Mouse (Mus musculus) neural tube, embryonic 11.5 days (tissue): ENCODE results near the gene Egln3. TPM values are rescaled to one million over a fixed set of nuclear protein-coding genes. Genes with fewer than 3 reads are reported as not detected.
A peak's percentile ranks its signal among the peaks of the same experiment; 100 is the strongest.

ENCODE experiments used
- ATAC-seq: fragments of 200-750 bp; cut with Nextera tagmentation; 2 replicates; pipeline ENCODE4 v1.8.0; 2017; ENCODE audit warnings: moderate number of reproducible peaks, mild to moderate bottlenecking, moderate TSS enrichment, moderate library complexity; ENCODE audit not compliant: insufficient read depth, low FRiP score, low TSS enrichment
- DNase-seq: peaks from one replicate; pipeline ENCODE4 v3.0.0-alpha.2; 2015; ENCODE audit warnings: low spot score
- H3K27ac ChIP-seq: fragments of 300-500 bp; sonication (generic); 2 replicates; pipeline ENCODE4 v1.5.1; 2014; ENCODE audit warnings: low read depth, mild to moderate bottlenecking, low read length
- H3K27me3 ChIP-seq: fragments of 300-500 bp; sonication (generic); 2 replicates; pipeline ENCODE4 v1.6.1; 2014; ENCODE audit warnings: mild to moderate bottlenecking, low read length, mixed read lengths; ENCODE audit not compliant: control insufficient read depth, insufficient read depth
- H3K36me3 ChIP-seq: fragments of 300-500 bp; sonication (generic); 2 replicates; pipeline ENCODE4 v1.6.1; 2014; ENCODE audit warnings: mild to moderate bottlenecking, low read length, moderate library complexity, mixed read lengths; ENCODE audit not compliant: control insufficient read depth, insufficient read depth
- H3K4me1 ChIP-seq: fragments of 300-500 bp; sonication (generic); 2 replicates; pipeline ENCODE4 v1.6.1; 2014; ENCODE audit warnings: low read length, mixed read lengths; ENCODE audit not compliant: control insufficient read depth, insufficient read depth
- H3K4me2 ChIP-seq: fragments of 300-500 bp; sonication (generic); 2 replicates; pipeline ENCODE4 v1.6.1; 2014; ENCODE audit warnings: low read depth, mild to moderate bottlenecking, moderate library complexity
- H3K4me3 ChIP-seq: fragments of 300-500 bp; sonication (generic); 2 replicates; pipeline ENCODE4 v1.5.1; 2014; ENCODE audit warnings: low read depth, low read length
- H3K9ac ChIP-seq: fragments of 300-500 bp; sonication (generic); 2 replicates; pipeline ENCODE4 v1.6.1; 2014; ENCODE audit warnings: mild to moderate bottlenecking, low read length
- H3K9me3 ChIP-seq: fragments of 300-500 bp; sonication (generic); 2 replicates; pipeline ENCODE4 v1.6.1; 2016; ENCODE audit warnings: low read length; ENCODE audit not compliant: control insufficient read depth
- WGBS: fragments of 180-500 bp; shearing (Covaris S2); extraction: QIAGEN DNeasy Blood & Tissue Kit; methylation state at CpG from one replicate; pipeline ENCODE4 v1.1.7; 2014; 5-methylcytosine and 5-hydroxymethylcytosine counted together
- polyA plus RNA-seq: library from polyadenylated mRNA; unstranded; fragments of >200 nt; fragmentation: Nextera tagmentation; extraction: Ambion mirVana; gene quantifications from 2 replicates; pipeline ENCODE4 v1.2.1, GENCODE M21; 2014

The Egln3 gene
- polyA plus RNA-seq, 1 experiment from 2014 or later = 5.1 TPM

DNA sequence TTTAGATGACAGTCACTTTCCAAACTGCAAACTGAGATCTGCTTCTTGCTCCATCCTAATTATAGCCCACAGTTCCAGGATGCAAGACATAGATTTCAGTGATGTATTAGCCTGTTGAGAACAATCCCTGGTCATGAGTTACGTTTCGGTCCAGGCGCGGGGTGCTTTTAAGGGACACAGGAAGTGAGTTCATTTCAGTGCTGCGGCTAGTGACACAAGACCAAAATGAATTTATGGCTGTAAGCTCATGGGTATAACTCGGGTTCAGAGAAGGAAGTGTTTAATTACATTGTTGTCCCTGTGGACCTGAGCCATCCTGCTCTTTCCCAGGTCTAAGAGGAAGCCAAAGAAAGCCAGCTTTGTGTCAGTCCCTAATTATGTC, 5.5 kb upstream of the Egln3 start:
- Histone ChIP-seq H3K27ac (no peak overlapping the region), H3K9ac (no peak overlapping the region), H3K4me3 (no peak overlapping the region), H3K9me3 (no peaks in the 10 kb centered on the region), H3K4me2 (no peak overlapping the region), H3K36me3 (no peaks in the 10 kb centered on the region), H3K4me1 (no peaks in the 10 kb centered on the region), H3K27me3 (no peaks in the 10 kb centered on the region)
- no peak for DNase-seq
- 51% methylated on average over 6 of the region's 6 CpGs for WGBS
- ATAC-seq = no peak

DNA sequence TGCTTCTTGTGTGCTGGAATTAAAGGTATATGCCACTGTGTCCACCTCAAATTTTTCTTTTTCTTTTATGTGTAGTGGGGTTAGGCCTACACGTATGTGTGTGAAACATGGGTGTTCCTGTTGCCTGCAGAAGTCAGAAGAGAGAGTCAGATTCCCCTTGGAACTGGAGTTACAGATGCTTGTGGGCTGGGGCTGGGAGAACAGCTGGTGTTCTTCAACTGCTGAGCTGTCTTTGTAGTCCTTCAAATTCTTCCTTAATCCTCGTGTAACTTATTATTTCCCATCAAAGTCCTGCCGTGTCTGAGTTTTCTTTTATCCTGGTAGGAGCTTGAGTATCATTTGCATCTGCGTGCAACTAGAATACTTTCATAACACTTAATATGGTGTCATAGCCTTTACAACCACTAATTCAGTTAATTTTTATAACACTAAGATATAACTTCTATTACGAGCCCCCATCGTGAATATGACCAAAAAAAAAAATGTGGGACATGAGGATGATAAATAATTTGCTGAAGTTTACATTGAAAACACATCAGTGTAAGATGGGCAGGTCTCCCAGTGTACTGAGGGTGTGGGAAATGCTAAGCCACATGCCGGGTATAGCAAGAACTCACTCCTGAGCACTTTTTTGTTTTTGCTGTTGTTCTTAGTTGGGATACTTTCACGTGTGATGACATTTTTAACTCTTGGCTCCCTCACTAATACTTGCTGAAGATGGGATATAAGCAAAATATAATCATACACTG, 4.9 kb upstream of the Egln3 start:
- H3K4me3 ChIP-seq = no peak overlapping the region
- H3K36me3 ChIP-seq = no peaks in the 10 kb centered on the region
- no peaks in the 10 kb centered on the region for H3K27me3 ChIP-seq
- H3K9me3 ChIP-seq = no peaks in the 10 kb centered on the region
- ATAC-seq = no peak
- DNase-seq = no peak
- no peak overlapping the region for H3K9ac ChIP-seq
- no peak overlapping the region for H3K27ac ChIP-seq
- H3K4me1 ChIP-seq = no peaks in the 10 kb centered on the region; the same call in 1 of the 2 replicates
- 72% methylated on average over 8 of the region's 8 CpGs for WGBS
- H3K4me2 ChIP-seq = no peak overlapping the region

DNA sequence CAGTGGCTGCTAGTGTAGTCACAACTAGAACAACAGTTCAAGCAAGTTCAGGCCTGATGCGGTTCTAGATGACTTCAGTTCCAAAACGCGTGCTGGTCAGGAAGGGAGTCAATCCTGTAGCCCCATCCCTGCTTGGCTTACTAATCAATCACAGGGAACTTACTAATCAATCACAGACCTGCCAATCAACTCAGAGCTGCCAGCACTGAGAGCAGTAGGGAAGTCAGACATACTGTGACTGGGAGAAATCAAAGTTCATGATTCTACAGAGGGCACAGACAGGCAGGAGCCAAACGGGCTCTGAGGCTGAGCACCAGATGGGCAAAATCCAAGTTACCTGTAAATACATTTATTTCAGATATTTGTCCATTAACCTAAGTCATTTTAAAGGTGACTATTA, 2.1 kb upstream of the Egln3 start:
- H3K27me3 ChIP-seq = peaks cover 2% of the 10 kb centered on the region; the same call in 1 of the 2 replicates
- no peak overlapping the region for H3K4me3 ChIP-seq
- no peak overlapping the region for H3K9ac ChIP-seq
- no peak for DNase-seq
- ATAC-seq = no peak
- no peak overlapping the region for H3K27ac ChIP-seq
- peaks cover 3% of the 10 kb centered on the region; the same call in 1 of the 2 replicates for H3K4me1 ChIP-seq
- H3K9me3 ChIP-seq = no peaks in the 10 kb centered on the region
- no peaks in the 10 kb centered on the region for H3K36me3 ChIP-seq
- H3K4me2 ChIP-seq = no peak overlapping the region
- 88% methylated on average over 4 of the region's 4 CpGs for WGBS

DNA sequence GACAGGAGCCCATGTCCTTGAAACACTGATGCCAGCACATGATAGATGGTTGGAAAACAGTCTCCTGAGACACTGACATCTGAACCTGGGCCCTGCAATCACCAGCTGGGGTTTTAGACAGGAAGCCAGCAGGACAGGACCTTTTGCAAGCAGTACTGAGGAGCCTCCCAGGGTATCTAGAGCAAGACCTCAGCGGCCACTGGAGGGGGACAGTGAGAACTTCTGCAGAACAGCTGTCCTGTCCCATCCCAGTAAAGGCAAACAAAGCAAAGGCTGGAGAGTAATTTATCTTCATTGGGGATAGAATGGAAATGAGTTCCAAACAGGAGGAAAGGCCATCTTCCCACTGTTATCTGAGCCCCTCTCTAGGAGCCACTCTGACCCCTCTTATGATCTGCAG, 1.5 kb upstream of the Egln3 start:
- Histone ChIP-seq H3K4me1 (peaks cover 3% of the 10 kb centered on the region; the same call in 1 of the 2 replicates), H3K27ac (no peak overlapping the region), H3K36me3 (no peaks in the 10 kb centered on the region), H3K9me3 (no peaks in the 10 kb centered on the region), H3K4me3 (no peak overlapping the region), H3K4me2 (no peak overlapping the region), H3K9ac (no peak overlapping the region), H3K27me3 (peaks cover 2% of the 10 kb centered on the region; the same call in 1 of the 2 replicates)
- WGBS = 4% methylated on average over 1 of the region's 1 CpGs
- 0 out of 2 replicates have a peak, but pooled peaks have one; percentile 28 for ATAC-seq
- peak; percentile 74 for DNase-seq

DNA sequence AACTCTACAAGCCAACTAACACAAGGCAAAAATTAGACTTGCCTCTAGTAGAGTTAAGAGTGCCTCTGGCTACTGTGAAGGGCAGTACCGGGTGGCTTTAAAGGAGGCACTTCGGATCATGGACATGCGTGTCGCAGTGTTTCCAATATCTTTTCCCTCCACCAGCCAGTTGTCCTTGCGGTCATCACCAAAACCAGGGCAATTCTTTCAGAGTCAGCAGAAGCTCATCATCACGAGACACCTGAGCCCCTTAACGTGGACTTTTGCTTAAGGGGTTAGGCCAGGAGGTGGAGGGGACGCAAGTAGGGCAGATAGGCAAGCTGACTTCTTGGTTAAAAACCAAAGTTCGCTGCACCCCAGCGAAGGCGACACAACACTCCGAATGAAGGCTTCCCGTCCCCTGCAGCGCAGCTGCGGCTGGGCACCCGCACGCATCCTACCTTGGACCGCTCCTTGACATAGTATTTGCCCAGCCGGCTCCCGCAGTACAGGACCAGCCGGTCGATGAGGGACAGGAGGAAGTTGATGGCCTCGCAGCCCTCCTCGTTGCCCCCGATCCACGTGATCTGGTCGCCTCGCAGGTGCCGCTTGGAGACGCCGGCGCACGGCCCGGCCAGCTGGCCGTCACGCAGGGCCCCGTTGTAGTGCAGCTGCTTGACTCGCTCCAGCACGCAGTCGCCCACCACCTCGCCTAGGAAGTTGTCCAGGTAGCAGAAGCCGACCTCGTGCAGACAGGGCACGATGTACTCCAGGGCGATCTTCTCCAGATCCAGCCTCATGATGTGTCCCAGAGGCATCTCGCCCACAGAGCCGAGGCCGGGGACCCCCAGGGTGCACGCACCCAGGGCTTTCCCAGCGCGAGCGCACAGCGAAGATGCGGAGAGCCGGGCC, 650 bp downstream of the Egln3 start:
- H3K4me3 ChIP-seq = peak overlapping the region; percentile 55
- H3K4me1 ChIP-seq = peaks cover 8% of the 10 kb centered on the region; the same call in 1 of the 2 replicates
- 3% methylated on average over 55 of the region's 55 CpGs for WGBS
- DNase-seq (peak; percentile 69), ATAC-seq (peak; percentile 63)
- H3K27me3 ChIP-seq = peaks cover 2% of the 10 kb centered on the region; the same call in 1 of the 2 replicates
- peak overlapping the region; percentile 99 for H3K4me2 ChIP-seq
- peak overlapping the region; percentile 60 for H3K9ac ChIP-seq
- no peaks in the 10 kb centered on the region for H3K36me3 ChIP-seq
- H3K27ac ChIP-seq = 0 out of 2 replicates have a peak overlapping the region, but pooled peaks have one; percentile 27
- H3K9me3 ChIP-seq = no peaks in the 10 kb centered on the region

DNA sequence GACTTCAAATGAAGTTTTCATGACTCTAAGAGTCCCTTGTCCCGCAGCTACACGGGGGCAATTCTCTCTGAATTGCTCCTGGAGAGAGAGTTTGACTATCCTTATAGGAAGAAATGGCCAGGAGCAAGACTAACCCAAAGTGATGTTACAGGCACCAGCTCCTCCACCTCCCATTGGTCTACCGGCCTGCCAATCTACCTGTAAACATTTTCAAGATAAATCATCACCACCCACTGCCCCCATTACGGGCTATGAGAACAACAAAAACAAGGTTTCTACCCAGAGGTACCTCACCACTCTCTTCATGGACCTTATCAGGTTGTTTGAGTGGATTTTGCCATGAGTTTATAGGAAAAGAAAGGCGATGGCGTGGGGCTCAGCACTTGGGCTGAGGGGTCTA, 1.4 kb downstream of the Egln3 start:
- Histone ChIP-seq H3K36me3 (no peaks in the 10 kb centered on the region), H3K4me2 (peak overlapping the region; percentile 99), H3K4me1 (peaks cover 8% of the 10 kb centered on the region; the same call in 1 of the 2 replicates), H3K27ac (no peak overlapping the region), H3K27me3 (peaks cover 2% of the 10 kb centered on the region; the same call in 1 of the 2 replicates), H3K9ac (no peak overlapping the region), H3K4me3 (peak overlapping the region; percentile 55), H3K9me3 (no peaks in the 10 kb centered on the region)
- whole genome bisulfite sequencing = 28% methylated on average over 6 of the region's 6 CpGs
- DNase-seq = no peak
- no peak for ATAC-seq

DNA sequence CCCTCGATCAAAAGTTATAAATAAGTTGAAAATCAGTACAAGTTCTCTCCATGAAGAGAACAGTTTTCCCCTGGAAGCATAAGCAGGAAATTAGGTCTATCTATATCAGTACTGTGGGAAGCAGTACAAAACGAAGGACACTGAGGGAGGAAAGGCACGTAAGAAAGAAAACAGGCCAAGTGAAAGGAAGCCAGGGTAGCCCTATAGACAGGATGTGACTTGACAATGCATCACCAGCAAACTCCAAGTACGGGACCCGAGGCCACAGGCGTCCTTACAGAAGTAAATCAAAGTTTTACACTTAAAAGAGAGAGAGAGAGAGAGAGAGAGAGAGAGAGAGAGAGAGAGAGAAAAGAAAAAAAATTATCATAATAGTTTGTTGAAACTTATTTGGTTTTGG, 2.8 kb downstream of the Egln3 start:
- Histone ChIP-seq H3K36me3 (no peaks in the 10 kb centered on the region), H3K4me1 (peaks cover 8% of the 10 kb centered on the region; the same call in 1 of the 2 replicates), H3K27ac (no peak overlapping the region), H3K27me3 (peaks cover 2% of the 10 kb centered on the region; the same call in 1 of the 2 replicates), H3K9me3 (no peaks in the 10 kb centered on the region), H3K4me3 (no peak overlapping the region), H3K9ac (no peak overlapping the region), H3K4me2 (no peak overlapping the region)
- 35% methylated on average over 6 of the region's 6 CpGs for WGBS
- ATAC-seq (no peak), DNase-seq (no peak)

DNA sequence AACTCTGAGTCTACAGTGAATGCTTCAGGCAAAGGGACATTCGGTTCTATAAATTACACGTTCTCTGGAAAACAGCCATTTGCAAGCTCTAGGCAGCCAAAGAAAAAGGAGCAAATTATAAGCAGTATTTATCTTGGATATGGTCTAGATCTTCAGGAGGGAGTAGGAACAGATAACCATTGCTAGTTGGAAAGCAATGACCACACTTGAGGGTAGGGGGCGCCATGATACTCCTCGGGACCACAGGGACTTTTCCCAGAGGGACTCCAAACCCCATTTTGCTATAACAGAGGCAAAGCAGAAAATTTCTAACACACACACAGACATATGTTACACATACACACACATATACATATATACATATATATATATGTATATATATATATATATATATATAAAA, 3.5 kb downstream of the Egln3 start:
- H3K4me2 ChIP-seq = no peak overlapping the region
- H3K27me3 ChIP-seq = peaks cover 2% of the 10 kb centered on the region; the same call in 1 of the 2 replicates
- ATAC-seq (no peak), DNase-seq (no peak)
- no peak overlapping the region for H3K27ac ChIP-seq
- H3K9ac ChIP-seq = no peak overlapping the region
- H3K4me3 ChIP-seq = no peak overlapping the region
- no peaks in the 10 kb centered on the region for H3K36me3 ChIP-seq
- H3K9me3 ChIP-seq = no peaks in the 10 kb centered on the region
- whole genome bisulfite sequencing = 55% methylated on average over 4 of the region's 4 CpGs
- peaks cover 8% of the 10 kb centered on the region; the same call in 1 of the 2 replicates for H3K4me1 ChIP-seq
